Mouse (Mus musculus): ENCODE data around the gene Vmn1r223. TPM values are rescaled to one million over a fixed set of nuclear protein-coding genes. Genes with fewer than 3 reads are reported as not detected.

Vmn1r223 gene
- polyA plus RNA-seq, 1 experiment from 2014 or later = not detected

GRCm38 (mm10) chr13:23285921-23286720 lies 39.2 kb downstream of the Vmn1r223 start:
- peak; percentile 70; the same call in 1 of the 2 replicates for ATAC-seq (ENCODE audit: low FRiP score)
- H3K4me1 ChIP-seq = peaks cover 7% of the 10 kb centered on the region
- no peaks in the 10 kb centered on the region for H3K36me3 ChIP-seq (replicated peaks)
- no peaks in the 10 kb centered on the region for H3K9me3 ChIP-seq
- peak overlapping the region; percentile 22; the same call in 1 of the 2 replicates for H3K9ac ChIP-seq
- peak overlapping the region; percentile 61 for H3K4me2 ChIP-seq
- under 1% methylated on average over 35 of the region's 35 CpGs for WGBS
- H3K27ac ChIP-seq = no peak overlapping the region
- peak overlapping the region; percentile 43 for H3K4me3 ChIP-seq (replicated peaks)
- H3K27me3 ChIP-seq = peaks cover 29% of the 10 kb centered on the region

- peaks cover 29% of the 10 kb centered on the region for H3K27me3 ChIP-seq
- 0 out of 2 replicates have a peak overlapping the region, but pooled peaks have one; percentile 22 for H3K9ac ChIP-seq
Measured at GRCm38 (mm10) chr13:23286721-23287362, 39.9 kb downstream of the Vmn1r223 start.

GRCm38 (mm10) chr13:23297737-23298136 lies 50.8 kb downstream of the Vmn1r223 start:
- under 1% methylated on average over 5 of the region's 5 CpGs for WGBS
- H3K4me1 ChIP-seq = peaks cover 9% of the 10 kb centered on the region
- no peak overlapping the region for H3K27ac ChIP-seq
- no peaks in the 10 kb centered on the region for H3K9me3 ChIP-seq
- H3K36me3 ChIP-seq (replicated peaks) = no peaks in the 10 kb centered on the region
- H3K4me2 ChIP-seq = peak overlapping the region; percentile 62; the same call in 1 of the 2 replicates
- no peak overlapping the region for H3K9ac ChIP-seq
- H3K4me3 ChIP-seq (replicated peaks) = no peak overlapping the region
- no peak for ATAC-seq (ENCODE audit: low FRiP score)
- peaks cover 24% of the 10 kb centered on the region for H3K27me3 ChIP-seq

More at GRCm38 (mm10) chr13:23286721-23287362, 39.9 kb downstream of the Vmn1r223 start:
- Histone ChIP-seq H3K4me1 (peaks cover 7% of the 10 kb centered on the region), H3K4me2 (peak overlapping the region; percentile 61), H3K36me3 (replicated peaks) (no peaks in the 10 kb centered on the region), H3K4me3 (replicated peaks) (peak overlapping the region; percentile 43), H3K9me3 (no peaks in the 10 kb centered on the region), H3K27ac (no peak overlapping the region)
- 1% methylated on average over 19 of the region's 19 CpGs for WGBS
- no peak; the same call in 1 of the 2 replicates for ATAC-seq (ENCODE audit: low FRiP score)

- 3% methylated on average over 21 of the region's 21 CpGs for WGBS
- H3K4me3 ChIP-seq (replicated peaks) = peak overlapping the region; percentile 49
- H3K4me2 ChIP-seq = peak overlapping the region; percentile 62
- peaks cover 24% of the 10 kb centered on the region for H3K27me3 ChIP-seq
- no peaks in the 10 kb centered on the region for H3K36me3 ChIP-seq (replicated peaks)
- peak overlapping the region; percentile 56; the same call in 1 of the 2 replicates for H3K9ac ChIP-seq
- no peak overlapping the region for H3K27ac ChIP-seq
- H3K9me3 ChIP-seq = no peaks in the 10 kb centered on the region
- ATAC-seq (ENCODE audit: low FRiP score) = peak; percentile 66
- peaks cover 9% of the 10 kb centered on the region for H3K4me1 ChIP-seq
Measured at GRCm38 (mm10) chr13:23298445-23299232, 51.7 kb downstream of the Vmn1r223 start.

- Histone ChIP-seq H3K4me1 (peaks cover 9% of the 10 kb centered on the region), H3K4me2 (peak overlapping the region; percentile 62), H3K36me3 (replicated peaks) (no peaks in the 10 kb centered on the region), H3K4me3 (replicated peaks) (peak overlapping the region; percentile 49), H3K27me3 (peaks cover 24% of the 10 kb centered on the region), H3K9me3 (no peaks in the 10 kb centered on the region), H3K9ac (peak overlapping the region; percentile 56), H3K27ac (no peak overlapping the region)
- ATAC-seq (ENCODE audit: low FRiP score) = peak; percentile 68; the same call in 1 of the 2 replicates
- WGBS = under 1% methylated on average over 22 of the region's 22 CpGs
Measured at GRCm38 (mm10) chr13:23299276-23299998, 52.5 kb downstream of the Vmn1r223 start.

GRCm38 (mm10) chr13:23299999-23300341 lies 53.0 kb downstream of the Vmn1r223 start:
- Histone ChIP-seq H3K9me3 (no peaks in the 10 kb centered on the region), H3K4me1 (peaks cover 9% of the 10 kb centered on the region), H3K27ac (no peak overlapping the region), H3K4me2 (peak overlapping the region; percentile 62), H3K4me3 (replicated peaks) (peak overlapping the region; percentile 49), H3K36me3 (replicated peaks) (no peaks in the 10 kb centered on the region), H3K27me3 (peaks cover 24% of the 10 kb centered on the region), H3K9ac (peak overlapping the region; percentile 56)
- 1% methylated on average over 13 of the region's 13 CpGs for WGBS
- ATAC-seq (ENCODE audit: low FRiP score) = peak; percentile 56; the same call in 1 of the 2 replicates

Other genes with a start within 250 kb of the Vmn1r223 start
- gene Vmn1r213, start 239.5 kb upstream of the Vmn1r223 start, polyA plus RNA-seq (2016; fragmentation: Nextera tagmentation; extraction: Ambion mirVana) = not detected in 2 replicates
- not detected in 2 replicates for gene Vmn1r214, start 216.7 kb upstream of the Vmn1r223 start, polyA plus RNA-seq (2016; fragmentation: Nextera tagmentation; extraction: Ambion mirVana)
- gene Vmn1r215, start 179.1 kb upstream of the Vmn1r223 start, polyA plus RNA-seq (2016; fragmentation: Nextera tagmentation; extraction: Ambion mirVana) = not detected in 2 replicates
- not detected in 2 replicates for gene Vmn1r217, start 128.9 kb upstream of the Vmn1r223 start, polyA plus RNA-seq (2016; fragmentation: Nextera tagmentation; extraction: Ambion mirVana)
- gene Vmn1r218, start 114.0 kb upstream of the Vmn1r223 start, polyA plus RNA-seq (2016; fragmentation: Nextera tagmentation; extraction: Ambion mirVana) = not detected in 2 replicates
- 0.03 TPM in 1 of 2 replicates, not detected in the other for gene Vmn1r219, start 87.8 kb upstream of the Vmn1r223 start, polyA plus RNA-seq (2016; fragmentation: Nextera tagmentation; extraction: Ambion mirVana)
- gene Vmn1r220, start 59.2 kb upstream of the Vmn1r223 start, polyA plus RNA-seq (2016; fragmentation: Nextera tagmentation; extraction: Ambion mirVana) = not detected in 2 replicates
- gene Vmn1r221, start 33.0 kb upstream of the Vmn1r223 start, polyA plus RNA-seq (2016; fragmentation: Nextera tagmentation; extraction: Ambion mirVana) = not detected in 2 replicates
- gene Vmn1r222, start 11.2 kb upstream of the Vmn1r223 start, polyA plus RNA-seq (2016; fragmentation: Nextera tagmentation; extraction: Ambion mirVana) = not detected in 2 replicates
- gene Zfp322a, start 122.1 kb downstream of the Vmn1r223 start, polyA plus RNA-seq (2016; fragmentation: Nextera tagmentation; extraction: Ambion mirVana) = 64.1 and 65.6 TPM in 2 replicates
- 13.0 and 13.2 TPM in 2 replicates for gene Abt1, start 176.7 kb downstream of the Vmn1r223 start, polyA plus RNA-seq (2016; fragmentation: Nextera tagmentation; extraction: Ambion mirVana)
- gene Btn1a1, start 218.8 kb downstream of the Vmn1r223 start, polyA plus RNA-seq (2016; fragmentation: Nextera tagmentation; extraction: Ambion mirVana) = 0.18 and 0.36 TPM in 2 replicates
- gene Btn2a2, start 241.7 kb downstream of the Vmn1r223 start, polyA plus RNA-seq (2016; fragmentation: Nextera tagmentation; extraction: Ambion mirVana) = 0.23 and 0.36 TPM in 2 replicates